8 mouse cellular contexts compared by ENCODE assay signal in genomic region chr11:121156411-121156891, GRCm38 (mm10). TPM values are rescaled to one million over a fixed set of nuclear protein-coding genes. Genes with fewer than 3 reads are reported as not detected.
DNase-seq lines count a peak whose midpoint lies in the region; ATAC-seq and TF ChIP-seq lines count a peak whose summit lies in the region.

No protein-coding gene starts in this region.

- peak overlapping the region; percentile 69 for H3K4me2 ChIP-seq in neural tube, embryonic 13.5 days

- 2% methylated on average over 45 of the region's 45 CpGs for WGBS in heart, embryonic 10.5 days
- WGBS in neural tube, embryonic 13.5 days: under 1% methylated on average over 45 of the region's 45 CpGs
- 8% methylated on average over 45 of the region's 45 CpGs for WGBS in thymus, adult 2 months

- ATAC-seq in neural tube, embryonic 13.5 days (ENCODE audit: low read depth): no peak; the same call in 1 of the 2 replicates

- H3K4me1 ChIP-seq in heart, embryonic 10.5 days: peaks cover 16% of the 10 kb centered on the region; the same call in 1 of the 2 replicates
- H3K4me1 ChIP-seq in neural tube, embryonic 13.5 days (replicated peaks): peaks cover 26% of the 10 kb centered on the region
- H3K4me1 ChIP-seq in thymus, adult 2 months (replicated peaks; ENCODE audit: control insufficient read depth, insufficient read depth, low read length): no peaks in the 10 kb centered on the region

- H3K4me3 ChIP-seq in heart, embryonic 10.5 days: peak overlapping the region; percentile 61
- peak overlapping the region; percentile 41 for H3K4me3 ChIP-seq in neural tube, embryonic 13.5 days
- no peak overlapping the region for H3K4me3 ChIP-seq in thymus, adult 2 months (ENCODE audit: control insufficient read depth, insufficient read depth, low read length)

- peak overlapping the region; percentile 58 for H3K9ac ChIP-seq in neural tube, embryonic 13.5 days

- peak overlapping the region; percentile 23; the same call in 1 of the 2 replicates for H3K27ac ChIP-seq in heart, embryonic 10.5 days
- no peak overlapping the region for H3K27ac ChIP-seq in neural tube, embryonic 13.5 days (replicated peaks)
- no peak overlapping the region for H3K27ac ChIP-seq in thymus, adult 2 months (ENCODE audit: control insufficient read depth, insufficient read depth, low read length)

- H3K27me3 ChIP-seq in heart, embryonic 10.5 days (ENCODE audit: insufficient read depth, poor library complexity, severe bottlenecking): peaks cover 63% of the 10 kb centered on the region
- peaks cover 41% of the 10 kb centered on the region for H3K27me3 ChIP-seq in neural tube, embryonic 13.5 days
- no peaks in the 10 kb centered on the region; the same call in 1 of the 2 replicates for H3K27me3 ChIP-seq in thymus, adult 2 months (ENCODE audit: control insufficient read depth, insufficient read depth, low read length)

- no peaks in the 10 kb centered on the region for H3K9me3 ChIP-seq in heart, embryonic 10.5 days
- H3K9me3 ChIP-seq in neural tube, embryonic 13.5 days: no peaks in the 10 kb centered on the region

- H3K36me3 ChIP-seq in heart, embryonic 10.5 days: no peaks in the 10 kb centered on the region
- no peaks in the 10 kb centered on the region for H3K36me3 ChIP-seq in neural tube, embryonic 13.5 days
- no peaks in the 10 kb centered on the region for H3K36me3 ChIP-seq in thymus, adult 2 months (ENCODE audit: control insufficient read depth, insufficient read depth, low read length)

- DNase-seq in ovary, postnatal 36 days (ENCODE audit: low spot score): peak; percentile 20
- DNase-seq in ovary, postnatal 14 days (ENCODE audit: low spot score): no peak
- DNase-seq in embryo, embryonic 10.5 days (ENCODE audit: low spot score): peak; percentile 31
- DNase-seq in heart, embryonic 10.5 days (ENCODE audit: low spot score): no peak
- DNase-seq in kidney, postnatal 4 days: peak; percentile 28 to 39
- DNase-seq in thymus, adult 2 months: no peak
- DNase-seq in layer of hippocampus, adult 9-11 months: no peak

- no peak for TF ChIP-seq POLR2A in thymus, adult 2 months (IDR thresholded peaks at IDR 0.05; ENCODE audit: control insufficient read depth, extremely low read depth, insufficient read depth, low read length, poor library complexity)

- TF ChIP-seq CTCF in thymus, adult 2 months (IDR thresholded peaks at IDR 0.05; ENCODE audit: borderline replicate concordance, control insufficient read depth, extremely low read depth, insufficient read depth, low read length, poor library complexity): no peak

RNA-seq across cellular contexts. Expression of gene Uts2r, which starts 3.6 kb away (rescaled TPM):
- 0.08 TPM in 1 of 2 replicates, not detected in the other for polyA plus RNA-seq in heart, embryonic 10.5 days (2016; fragmentation: Nextera tagmentation; extraction: Ambion mirVana)
- 0.47 and 0.56 TPM in 2 replicates for polyA plus RNA-seq in neural tube, embryonic 13.5 days (2015; fragmentation: Nextera tagmentation; extraction: Ambion mirVana)
- polyA plus RNA-seq in thymus, adult 2 months (2012; rRNA removed): 0.75 and 1.5 TPM in 2 replicates

RNA-seq across cellular contexts. Expression of gene Tex19.1, which starts 10.5 kb away (rescaled TPM):
- 0.10 and 0.14 TPM in 2 replicates for polyA plus RNA-seq in heart, embryonic 10.5 days (2016; fragmentation: Nextera tagmentation; extraction: Ambion mirVana)
- polyA plus RNA-seq in neural tube, embryonic 13.5 days (2015; fragmentation: Nextera tagmentation; extraction: Ambion mirVana): not detected in 2 replicates
- polyA plus RNA-seq in thymus, adult 2 months (2012; rRNA removed): 0.08 TPM in 1 of 2 replicates, not detected in the other

RNA-seq across cellular contexts. Expression of gene Tex19.2, which starts 38.0 kb away (rescaled TPM):
- polyA plus RNA-seq in heart, embryonic 10.5 days (2016; fragmentation: Nextera tagmentation; extraction: Ambion mirVana): not detected in 2 replicates
- not detected in 2 replicates for polyA plus RNA-seq in neural tube, embryonic 13.5 days (2015; fragmentation: Nextera tagmentation; extraction: Ambion mirVana)
- polyA plus RNA-seq in thymus, adult 2 months (2012; rRNA removed): 0.04 and 0.08 TPM in 2 replicates

RNA-seq across cellular contexts. Expression of gene Hexdc, which starts 47.8 kb away (rescaled TPM):
- 5.3 and 7.6 TPM in 2 replicates for polyA plus RNA-seq in heart, embryonic 10.5 days (2016; fragmentation: Nextera tagmentation; extraction: Ambion mirVana)
- polyA plus RNA-seq in neural tube, embryonic 13.5 days (2015; fragmentation: Nextera tagmentation; extraction: Ambion mirVana): 16.8 and 17.8 TPM in 2 replicates
- polyA plus RNA-seq in thymus, adult 2 months (2012; rRNA removed): 11.2 and 15.0 TPM in 2 replicates

RNA-seq across cellular contexts. Expression of gene Ogfod3, which starts 48.1 kb away (rescaled TPM):
- polyA plus RNA-seq in heart, embryonic 10.5 days (2016; fragmentation: Nextera tagmentation; extraction: Ambion mirVana): 29.1 and 29.8 TPM in 2 replicates
- 26.3 and 28.8 TPM in 2 replicates for polyA plus RNA-seq in neural tube, embryonic 13.5 days (2015; fragmentation: Nextera tagmentation; extraction: Ambion mirVana)
- polyA plus RNA-seq in thymus, adult 2 months (2012; rRNA removed): 6.2 and 7.4 TPM in 2 replicates

Comparison
In these comparisons a context has a peak if more than half of its experiments do, and no peak if none do; other contexts are left out.
1. DNase-seq: peak in ovary, postnatal 36 days (single experiment), embryo, embryonic 10.5 days (single experiment) and kidney, postnatal 4 days (2 of 2); none in ovary, postnatal 14 days (single experiment), heart, embryonic 10.5 days (single experiment), thymus, adult 2 months (single experiment) and layer of hippocampus, adult 9-11 months (single experiment).